Mouse (Mus musculus): ENCODE results near the gene Mettl4. TPM values are rescaled to one million over a fixed set of nuclear protein-coding genes. Genes with fewer than 3 reads are reported as not detected.
"Not testable (repeated sequence)": the region's sequence is repeated elsewhere in the genome, so short reads cannot be mapped to it uniquely, and the experiment has no call there.

The Mettl4 gene
- 28.3 and 30.9 TPM in 2 replicates for polyA plus RNA-seq (2015; fragmentation: Nextera tagmentation; extraction: Ambion mirVana)

- Histone ChIP-seq H3K36me3 (no peaks in the 10 kb centered on the region), H3K9me3 (no peaks in the 10 kb centered on the region), H3K4me3 (peak within 1 kb of the TSS; percentile 66), H3K27ac (replicated peaks) (peak within 1 kb of the TSS; percentile 96), H3K9ac (replicated peaks) (peak within 1 kb of the TSS; percentile 72), H3K4me1 (peaks cover 32% of the 10 kb centered on the region), H3K27me3 (no peaks in the 10 kb centered on the region), H3K4me2 (replicated peaks) (peak within 1 kb of the TSS; percentile 65)
- WGBS, result under 1% methylated on average over 56 of the region's 56 CpGs
- ATAC-seq (replicated peaks), result peak; percentile 97
Measured at GRCm38 (mm10) chr17:94749466-94750135, at the start of gene Mettl4. Mettl4 (minus strand) TSS chr17:94750019.

DNA sequence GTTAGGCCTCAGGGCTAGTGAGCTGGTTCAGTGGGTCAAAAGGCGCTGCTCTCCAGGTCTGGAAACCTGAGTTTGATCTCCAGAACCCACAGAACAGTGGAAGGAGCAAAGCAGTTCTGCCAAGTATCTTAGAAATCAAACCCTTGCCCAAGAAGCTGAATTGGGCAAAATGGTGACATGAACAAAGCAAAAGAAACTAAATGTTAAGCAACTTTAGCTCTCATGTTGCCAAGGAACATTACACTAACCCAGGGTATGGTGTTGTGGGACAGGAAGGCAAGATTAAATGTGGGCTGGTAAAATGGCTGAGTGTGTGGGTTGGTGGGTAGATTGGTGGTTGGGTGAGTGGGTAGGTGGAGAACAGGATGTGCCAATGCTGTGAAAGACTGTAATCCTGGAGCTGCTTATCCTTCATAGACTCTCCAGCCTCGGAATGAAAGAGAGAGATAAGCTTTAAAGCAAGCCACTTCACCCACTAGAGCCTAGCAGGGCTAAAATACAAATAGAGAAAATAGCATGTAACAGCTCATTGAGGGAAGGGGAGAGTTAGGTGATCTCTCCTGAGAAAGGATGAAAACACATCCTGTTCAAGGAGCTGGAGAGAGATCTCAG lies 29.2 kb upstream of the Mettl4 start:
- no peaks in the 10 kb centered on the region for H3K9me3 ChIP-seq
- ATAC-seq (replicated peaks), result no peak
- peaks cover 3% of the 10 kb centered on the region; the same call in 1 of the 2 replicates for H3K36me3 ChIP-seq
- no peaks in the 10 kb centered on the region for H3K4me1 ChIP-seq
- H3K27me3 ChIP-seq, result no peaks in the 10 kb centered on the region
- no peak overlapping the region for H3K4me2 ChIP-seq (replicated peaks)
- no peak overlapping the region for H3K9ac ChIP-seq (replicated peaks)
- H3K27ac ChIP-seq (replicated peaks), result no peak overlapping the region
- H3K4me3 ChIP-seq, result no peak overlapping the region
- WGBS, result 81% methylated on average over 2 of the region's 2 CpGs

- Histone ChIP-seq H3K4me1 (no peaks in the 10 kb centered on the region), H3K27ac (replicated peaks) (no peak overlapping the region)
- WGBS, result 89% methylated on average over 2 of the region's 2 CpGs
Measured at GRCm38 (mm10) chr17:94768491-94768890, 18.7 kb upstream of the Mettl4 start.

GRCm38 (mm10) chr17:94764711-94765110 lies 14.9 kb upstream of the Mettl4 start:
- no peaks in the 10 kb centered on the region for H3K4me1 ChIP-seq
- no peak for ATAC-seq (replicated peaks)
- H3K36me3 ChIP-seq, result no peaks in the 10 kb centered on the region; the same call in 1 of the 2 replicates
- no peaks in the 10 kb centered on the region for H3K27me3 ChIP-seq
- H3K9ac ChIP-seq (replicated peaks), result no peak overlapping the region
- no peak overlapping the region for H3K4me2 ChIP-seq (replicated peaks)
- WGBS, result 82% methylated on average over 3 of the region's 3 CpGs
- no peak overlapping the region for H3K27ac ChIP-seq (replicated peaks)
- H3K4me3 ChIP-seq, result no peak overlapping the region
- H3K9me3 ChIP-seq, result no peaks in the 10 kb centered on the region

More at GRCm38 (mm10) chr17:94768491-94768890, 18.7 kb upstream of the Mettl4 start:
- no peak overlapping the region for H3K4me2 ChIP-seq (replicated peaks)
- H3K36me3 ChIP-seq, result peaks cover 5% of the 10 kb centered on the region; the same call in 1 of the 2 replicates
- H3K4me3 ChIP-seq, result no peak overlapping the region
- no peak overlapping the region for H3K9ac ChIP-seq (replicated peaks)
- no peaks in the 10 kb centered on the region for H3K9me3 ChIP-seq
- no peaks in the 10 kb centered on the region for H3K27me3 ChIP-seq
- no peak for ATAC-seq (replicated peaks)

- no peaks in the 10 kb centered on the region; the same call in 1 of the 2 replicates for H3K36me3 ChIP-seq
- ATAC-seq (replicated peaks), result no peak
- H3K9me3 ChIP-seq, result no peaks in the 10 kb centered on the region
- 85% methylated on average over 1 of the region's 1 CpGs for WGBS
- no peak overlapping the region for H3K27ac ChIP-seq (replicated peaks)
- H3K4me2 ChIP-seq (replicated peaks), result no peak overlapping the region
- H3K9ac ChIP-seq (replicated peaks), result no peak overlapping the region
- no peaks in the 10 kb centered on the region for H3K4me1 ChIP-seq
- H3K27me3 ChIP-seq, result no peaks in the 10 kb centered on the region
- no peak overlapping the region for H3K4me3 ChIP-seq
Measured at GRCm38 (mm10) chr17:94764011-94764410, 14.2 kb upstream of the Mettl4 start.

DNA sequence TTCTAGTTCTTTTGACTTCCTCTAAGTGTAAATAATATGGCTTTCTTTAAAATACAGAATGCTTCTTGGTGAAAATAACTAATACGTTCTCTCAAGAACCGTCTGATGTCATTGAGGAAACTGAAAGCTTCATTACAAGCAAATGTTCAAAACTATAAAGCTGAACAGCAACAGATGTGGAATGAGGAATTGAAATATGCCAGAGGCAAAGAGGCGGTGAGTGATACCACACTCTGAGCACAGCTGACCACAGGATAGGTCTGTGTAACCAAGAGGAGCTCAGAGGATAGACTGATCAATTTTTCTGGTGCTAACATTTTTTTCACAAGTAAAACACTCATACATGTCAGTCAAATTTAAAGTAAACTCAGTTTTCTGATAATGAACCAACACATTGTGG lies 12.6 kb upstream of the Mettl4 start:
- no peak for ATAC-seq (replicated peaks)
- H3K4me1 ChIP-seq, result no peaks in the 10 kb centered on the region
- WGBS, result 94% methylated on average over 3 of the region's 3 CpGs
- no peak overlapping the region for H3K9ac ChIP-seq (replicated peaks)
- no peaks in the 10 kb centered on the region for H3K9me3 ChIP-seq
- H3K27ac ChIP-seq (replicated peaks), result no peak overlapping the region
- no peak overlapping the region for H3K4me3 ChIP-seq
- no peaks in the 10 kb centered on the region; the same call in 1 of the 2 replicates for H3K36me3 ChIP-seq
- no peak overlapping the region for H3K4me2 ChIP-seq (replicated peaks)
- H3K27me3 ChIP-seq, result no peaks in the 10 kb centered on the region

GRCm38 (mm10) chr17:94750136-94750729 lies 414 bp upstream of the Mettl4 start:
- peak overlapping the region; percentile 65 for H3K4me2 ChIP-seq (replicated peaks)
- no peak; the same call in 1 of the 2 replicates for ATAC-seq (replicated peaks)
- peak overlapping the region; percentile 72 for H3K9ac ChIP-seq (replicated peaks)
- WGBS, result 2% methylated on average over 22 of the region's 22 CpGs
- peak overlapping the region; percentile 96 for H3K27ac ChIP-seq (replicated peaks)
- no peaks in the 10 kb centered on the region for H3K27me3 ChIP-seq
- no peaks in the 10 kb centered on the region for H3K36me3 ChIP-seq
- H3K9me3 ChIP-seq, result no peaks in the 10 kb centered on the region
- H3K4me1 ChIP-seq, result peaks cover 32% of the 10 kb centered on the region
- peak overlapping the region; percentile 66 for H3K4me3 ChIP-seq

DNA sequence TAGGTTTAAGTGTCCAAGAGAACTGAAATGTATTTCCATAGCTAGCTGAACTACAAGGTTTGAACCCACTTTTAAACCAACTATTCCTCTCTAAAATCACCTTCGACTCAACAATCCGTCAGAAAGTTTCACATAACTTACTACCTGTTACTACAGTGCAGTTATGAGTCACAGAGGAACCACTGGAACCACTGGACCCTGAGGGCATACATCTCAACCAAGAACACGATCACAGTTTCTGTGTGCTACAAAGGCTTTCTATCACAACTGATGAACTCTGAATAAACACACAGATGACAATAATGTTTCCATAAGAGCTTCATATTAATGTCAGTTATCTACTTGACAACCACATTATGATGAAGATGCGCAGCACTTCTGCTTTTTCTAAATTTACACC lies 11.6 kb downstream of the Mettl4 start:
- H3K27ac ChIP-seq (replicated peaks), result no peak overlapping the region
- no peak overlapping the region for H3K4me2 ChIP-seq (replicated peaks)
- H3K4me1 ChIP-seq, result no peaks in the 10 kb centered on the region
- H3K27me3 ChIP-seq, result no peaks in the 10 kb centered on the region
- no peak overlapping the region for H3K9ac ChIP-seq (replicated peaks)
- H3K9me3 ChIP-seq, result no peaks in the 10 kb centered on the region
- 92% methylated on average over 4 of the region's 4 CpGs for WGBS
- H3K36me3 ChIP-seq, result peaks cover 15% of the 10 kb centered on the region
- ATAC-seq (replicated peaks), result no peak
- H3K4me3 ChIP-seq, result no peak overlapping the region

GRCm38 (mm10) chr17:94735885-94736284 lies 13.9 kb downstream of the Mettl4 start:
- no peaks in the 10 kb centered on the region for H3K27me3 ChIP-seq
- H3K27ac ChIP-seq (replicated peaks), result no peak overlapping the region
- H3K4me2 ChIP-seq (replicated peaks), result no peak overlapping the region
- no peaks in the 10 kb centered on the region for H3K4me1 ChIP-seq
- H3K9me3 ChIP-seq, result no peaks in the 10 kb centered on the region
- H3K9ac ChIP-seq (replicated peaks), result no peak overlapping the region
- peaks cover 23% of the 10 kb centered on the region for H3K36me3 ChIP-seq
- H3K4me3 ChIP-seq, result no peak overlapping the region
- 0 out of 2 replicates have a peak, but pooled peaks have one; percentile 41 for ATAC-seq (replicated peaks)

DNA sequence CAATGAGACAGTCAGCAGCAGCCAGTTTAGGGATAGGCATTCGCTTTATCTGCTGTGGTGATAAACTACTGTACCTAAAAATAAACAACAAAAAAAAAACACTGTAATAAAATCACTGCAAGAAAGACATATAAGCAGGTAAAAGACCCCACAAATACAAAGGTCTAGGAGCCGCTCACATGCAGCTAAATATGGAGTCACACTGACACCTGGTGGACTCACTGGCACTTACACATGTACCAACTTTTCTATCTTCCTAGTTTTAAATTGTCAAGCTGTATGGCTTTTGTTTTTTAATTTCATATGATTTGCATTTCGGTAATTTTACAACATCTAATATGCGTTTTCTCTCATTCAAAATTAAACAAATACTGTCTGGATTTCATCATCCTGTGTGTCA lies 14.4 kb downstream of the Mettl4 start:
- H3K4me3 ChIP-seq, result no peak overlapping the region
- 74% methylated on average over 4 of the region's 4 CpGs for WGBS
- H3K9me3 ChIP-seq, result no peaks in the 10 kb centered on the region
- no peak overlapping the region for H3K9ac ChIP-seq (replicated peaks)
- no peak; the same call in 1 of the 2 replicates for ATAC-seq (replicated peaks)
- H3K27me3 ChIP-seq, result no peaks in the 10 kb centered on the region
- H3K4me2 ChIP-seq (replicated peaks), result no peak overlapping the region
- no peak overlapping the region for H3K27ac ChIP-seq (replicated peaks)
- no peaks in the 10 kb centered on the region for H3K4me1 ChIP-seq
- peaks cover 23% of the 10 kb centered on the region for H3K36me3 ChIP-seq

GRCm38 (mm10) chr17:94730416-94730815 lies 19.4 kb downstream of the Mettl4 start:
- WGBS, result 28% methylated on average over 2 of the region's 2 CpGs
- H3K9ac ChIP-seq (replicated peaks); H3K4me1 ChIP-seq; H3K27me3 ChIP-seq; H3K4me3 ChIP-seq; H3K9me3 ChIP-seq; H3K4me2 ChIP-seq (replicated peaks); H3K27ac ChIP-seq (replicated peaks): not testable (repeated sequence)
- ATAC-seq (replicated peaks), result 0 out of 2 replicates have a peak, but pooled peaks have one; percentile 53
- H3K36me3 ChIP-seq, result peaks cover 31% of the 10 kb centered on the region

DNA sequence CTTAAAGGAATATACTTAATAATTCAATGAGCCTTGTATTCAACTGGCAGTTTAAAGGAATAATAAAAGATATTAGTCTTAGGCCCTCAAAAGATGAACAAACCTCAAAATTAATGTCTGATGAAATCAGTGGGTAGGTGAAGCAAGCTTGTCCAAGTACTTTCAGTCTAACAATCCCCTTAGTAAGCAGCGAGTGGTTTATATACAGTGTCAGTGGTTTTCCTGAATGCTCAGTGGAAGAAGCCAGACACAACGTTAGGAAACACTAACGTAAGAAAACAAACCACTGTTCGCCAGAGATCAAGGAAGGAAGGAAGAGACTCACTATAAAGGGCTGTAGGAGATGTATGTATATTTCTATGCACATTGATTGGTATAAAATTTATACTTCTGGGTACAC lies 23.1 kb downstream of the Mettl4 start:
- Histone ChIP-seq H3K36me3 (peaks cover 13% of the 10 kb centered on the region), H3K9me3 (no peaks in the 10 kb centered on the region), H3K27ac (replicated peaks) (no peak overlapping the region), H3K9ac (replicated peaks) (no peak overlapping the region), H3K4me1 (no peaks in the 10 kb centered on the region), H3K27me3 (no peaks in the 10 kb centered on the region), H3K4me3 (no peak overlapping the region), H3K4me2 (replicated peaks) (no peak overlapping the region)
- WGBS, result 91% methylated on average over 4 of the region's 4 CpGs
- ATAC-seq (replicated peaks), result no peak

All from forebrain, embryonic 15.5 days (tissue).